Mouse (Mus musculus) forebrain, postnatal 0 days (tissue): ENCODE data around the gene Pard3. TPM values are rescaled to one million over a fixed set of nuclear protein-coding genes. Genes with fewer than 3 reads are reported as not detected.
A peak's percentile ranks its signal among the peaks of the same experiment; 100 is the strongest.

Experiments
- ATAC-seq: fragments of 200-750 bp; cut with Nextera tagmentation; 2 replicates; pipeline ENCODE4 v1.8.0; 2017; ENCODE audit warnings: mild to moderate bottlenecking, moderate library complexity
- DNase-seq: peaks from one replicate; pipeline ENCODE4 v3.0.0-alpha.2; 2015
- H3K27ac ChIP-seq: fragments of 300-500 bp; sonication (generic); 2 replicates; pipeline ENCODE4 v1.5.1; 2014; ENCODE audit warnings: low read depth, mild to moderate bottlenecking, antibody characterized with exemption, low read length, moderate library complexity, mixed read lengths
- H3K27me3 ChIP-seq: fragments of 300-500 bp; sonication (generic); 2 replicates; pipeline ENCODE4 v1.6.1; 2014; ENCODE audit warnings: mild to moderate bottlenecking, low read length, mixed read lengths; ENCODE audit not compliant: insufficient read depth
- H3K36me3 ChIP-seq: fragments of 300-500 bp; sonication (generic); 2 replicates; pipeline ENCODE4 v1.6.1; 2014; ENCODE audit warnings: mild to moderate bottlenecking, moderate library complexity; ENCODE audit not compliant: insufficient read depth
- H3K4me1 ChIP-seq: fragments of 300-500 bp; sonication (generic); 2 replicates; pipeline ENCODE4 v1.6.1; 2014; ENCODE audit warnings: antibody characterized with exemption; ENCODE audit not compliant: insufficient read depth
- H3K4me2 ChIP-seq: fragments of 300-500 bp; sonication (generic); 2 replicates; pipeline ENCODE4 v1.6.1; 2014; ENCODE audit warnings: low read depth, mild to moderate bottlenecking, moderate library complexity
- H3K4me3 ChIP-seq: fragments of 300-500 bp; sonication (generic); 2 replicates; pipeline ENCODE4 v1.5.1; 2014; ENCODE audit warnings: low read depth, low read length, mixed read lengths
- H3K9ac ChIP-seq: fragments of 300-500 bp; sonication (generic); 2 replicates; pipeline ENCODE4 v1.6.1; 2014; ENCODE audit warnings: mild to moderate bottlenecking
- H3K9me3 ChIP-seq: fragments of 300-500 bp; sonication (generic); 2 replicates; pipeline ENCODE4 v1.6.1; 2016; ENCODE audit warnings: low read length
- CTCF ChIP-seq: sonication (generic); IDR thresholded peaks from 2 replicates; pipeline ENCODE4 v1.5.1; 2016; ENCODE audit warnings: antibody characterized with exemption, control low read depth, low read depth
- WGBS: fragments of 180-500 bp; shearing (Covaris S2); extraction: QIAGEN DNeasy Blood & Tissue Kit; methylation state at CpG from one replicate; pipeline ENCODE4 v1.1.7; 2014; 5-methylcytosine and 5-hydroxymethylcytosine counted together
- polyA plus RNA-seq: library from polyadenylated mRNA; unstranded; fragments of >200 nt; fragmentation: Nextera tagmentation; extraction: Ambion mirVana; gene quantifications from 2 replicates; pipeline ENCODE4 v1.2.1, GENCODE M21; 2015
- total RNA-seq: library from RNA; depleted of rRNA; stranded (reverse); fragments of >200 nt; gene quantifications from 2 replicates; pipeline ENCODE4 v1.2.3, GENCODE M21; 2014

The Pard3 gene
- total and polyA plus RNA-seq, 2 experiments from 2014 or later, result 11.4 to 31.0 TPM

DNA sequence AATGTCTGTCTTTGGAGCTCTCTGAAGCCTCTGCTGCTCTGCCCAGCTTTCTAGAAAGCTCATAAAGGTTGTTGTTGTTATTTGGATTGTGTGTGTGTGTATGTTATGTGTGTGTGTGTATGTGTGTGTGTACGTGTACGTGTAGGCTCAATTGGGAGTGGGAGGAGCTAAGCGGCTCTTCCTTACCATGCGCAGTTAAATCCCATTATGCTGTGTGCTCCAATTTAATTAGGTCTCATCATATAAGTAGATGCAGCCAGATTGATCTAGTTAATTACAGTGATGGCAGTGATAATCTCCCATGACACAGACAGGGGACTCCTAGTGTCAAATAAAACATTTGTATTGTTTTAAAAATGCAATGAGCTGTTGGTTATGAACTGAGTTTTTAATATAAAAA lies 487.2 kb downstream of the Pard3 start:
- DNase-seq (no peak), ATAC-seq (no peak)
- no peaks in the 10 kb centered on the region for H3K9me3 ChIP-seq
- no peak overlapping the region for H3K4me2 ChIP-seq
- peaks cover 8% of the 10 kb centered on the region; the same call in 1 of the 2 replicates for H3K4me1 ChIP-seq
- no peaks in the 10 kb centered on the region for H3K36me3 ChIP-seq
- no peak overlapping the region for H3K4me3 ChIP-seq
- no peaks in the 10 kb centered on the region for H3K27me3 ChIP-seq
- no peak overlapping the region for H3K27ac ChIP-seq
- 42% methylated on average over 4 of the region's 4 CpGs for WGBS
- TF ChIP-seq CTCF, result no peak
- H3K9ac ChIP-seq, result no peak overlapping the region

DNA sequence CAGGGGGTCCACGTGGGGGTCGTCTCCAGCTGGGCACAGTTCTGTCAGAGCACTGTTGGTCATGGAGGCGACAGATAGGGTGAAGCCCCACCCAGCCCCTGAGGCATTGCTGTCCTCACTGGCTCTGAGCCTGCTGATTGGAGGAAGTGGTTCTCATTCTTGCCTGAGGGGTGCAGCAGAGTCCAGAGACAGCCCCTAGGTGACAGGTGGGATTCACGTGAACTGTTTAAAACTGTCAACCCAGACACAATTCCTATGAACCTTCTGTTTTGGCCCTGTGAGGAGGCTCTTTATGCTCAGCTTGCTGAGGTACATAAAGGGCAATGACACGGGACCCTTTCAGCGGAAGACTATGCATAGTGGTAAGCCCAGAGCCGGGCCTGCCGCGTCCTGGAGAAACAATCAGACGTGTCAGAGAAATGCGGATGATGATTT lies 488.5 kb downstream of the Pard3 start:
- Histone ChIP-seq H3K4me1 (peaks cover 8% of the 10 kb centered on the region; the same call in 1 of the 2 replicates), H3K27ac (peak overlapping the region; percentile 15; the same call in 1 of the 2 replicates), H3K4me2 (peak overlapping the region; percentile 38), H3K9me3 (no peaks in the 10 kb centered on the region), H3K9ac (no peak overlapping the region), H3K4me3 (no peak overlapping the region), H3K27me3 (no peaks in the 10 kb centered on the region), H3K36me3 (no peaks in the 10 kb centered on the region)
- 22% methylated on average over 11 of the region's 11 CpGs for WGBS
- ATAC-seq (peak; percentile 70), DNase-seq (peak; percentile 58)
- TF ChIP-seq CTCF, result peak; percentile 62

DNA sequence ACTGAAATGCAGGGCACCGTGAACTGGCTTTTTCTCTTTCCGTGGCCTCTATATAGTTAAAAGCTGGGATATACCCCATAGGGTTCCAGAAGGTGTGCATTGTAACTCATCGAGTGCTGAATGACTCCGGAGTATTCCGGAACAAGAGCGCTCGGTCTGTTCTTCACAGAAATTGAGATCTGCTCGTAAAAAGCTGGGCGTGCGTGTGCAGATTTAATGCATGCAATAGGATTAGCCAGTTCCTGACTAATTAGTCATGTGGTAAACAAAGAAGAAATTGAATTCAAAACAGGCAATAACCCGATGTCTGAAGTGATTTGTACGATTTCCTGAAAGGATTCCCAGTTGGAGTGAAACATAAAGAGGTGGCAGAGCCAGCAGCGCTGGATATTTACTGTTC lies 489.1 kb downstream of the Pard3 start:
- Histone ChIP-seq H3K9me3 (no peaks in the 10 kb centered on the region), H3K4me2 (peak overlapping the region; percentile 38), H3K27ac (peak overlapping the region; percentile 15), H3K36me3 (no peaks in the 10 kb centered on the region), H3K4me1 (peaks cover 8% of the 10 kb centered on the region; the same call in 1 of the 2 replicates), H3K27me3 (no peaks in the 10 kb centered on the region), H3K4me3 (no peak overlapping the region), H3K9ac (no peak overlapping the region)
- no peak for TF ChIP-seq CTCF
- peak; percentile 70 for DNase-seq
- peak; percentile 45; the same call in 1 of the 2 replicates for ATAC-seq
- 19% methylated on average over 13 of the region's 13 CpGs for WGBS

DNA sequence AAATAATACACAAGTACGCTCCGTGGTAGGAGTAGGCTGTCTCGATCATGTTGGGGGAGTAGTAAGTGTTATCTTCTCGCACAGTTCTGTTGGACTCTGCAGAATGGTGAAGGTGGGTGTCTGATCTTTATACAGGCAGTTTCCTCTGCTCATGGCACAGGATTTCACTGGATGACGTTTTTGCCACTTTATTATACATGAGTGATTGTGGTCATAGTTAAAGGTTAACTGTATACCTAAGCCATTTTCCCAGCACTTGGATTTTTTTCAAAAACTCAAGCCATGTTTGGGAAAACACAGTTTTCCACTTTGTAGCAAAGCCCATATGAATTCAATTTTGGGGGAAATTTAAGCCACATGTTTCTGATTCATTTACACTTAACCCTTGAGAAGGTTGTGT lies 489.9 kb downstream of the Pard3 start:
- no peaks in the 10 kb centered on the region for H3K36me3 ChIP-seq
- 53% methylated on average over 5 of the region's 5 CpGs for WGBS
- no peak overlapping the region for H3K4me3 ChIP-seq
- ATAC-seq (no peak), DNase-seq (no peak)
- no peaks in the 10 kb centered on the region for H3K27me3 ChIP-seq
- H3K4me1 ChIP-seq, result peaks cover 8% of the 10 kb centered on the region; the same call in 1 of the 2 replicates
- H3K27ac ChIP-seq, result no peak overlapping the region
- H3K4me2 ChIP-seq, result no peak overlapping the region
- no peaks in the 10 kb centered on the region for H3K9me3 ChIP-seq
- no peak for TF ChIP-seq CTCF
- H3K9ac ChIP-seq, result no peak overlapping the region

DNA sequence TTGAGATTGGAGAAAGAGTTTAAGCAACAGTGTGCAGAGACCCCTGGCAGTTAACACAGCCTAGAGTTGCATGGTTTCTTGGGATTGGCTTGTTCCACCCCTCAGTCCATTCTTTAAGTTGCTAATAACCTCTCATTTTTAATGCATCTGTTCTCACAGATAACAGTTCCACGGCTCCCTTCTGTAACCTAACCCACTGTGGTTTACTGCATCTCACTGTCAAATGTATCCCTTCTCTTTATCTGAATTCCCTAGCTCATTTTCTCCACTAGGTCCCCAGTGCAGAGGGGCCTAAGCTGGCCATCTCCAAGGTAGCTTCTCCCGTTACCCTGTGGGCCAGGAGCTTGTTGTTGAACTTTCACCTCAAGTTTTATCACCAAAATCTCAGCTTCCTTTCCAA lies 492.1 kb downstream of the Pard3 start:
- no peak for DNase-seq
- no peak overlapping the region for H3K4me2 ChIP-seq
- peaks cover 8% of the 10 kb centered on the region; the same call in 1 of the 2 replicates for H3K4me1 ChIP-seq
- H3K27ac ChIP-seq, result no peak overlapping the region
- H3K27me3 ChIP-seq, result no peaks in the 10 kb centered on the region
- no peak for TF ChIP-seq CTCF
- H3K9me3 ChIP-seq, result no peaks in the 10 kb centered on the region
- H3K9ac ChIP-seq, result no peak overlapping the region
- H3K36me3 ChIP-seq, result no peaks in the 10 kb centered on the region
- WGBS, result 85% methylated on average over 2 of the region's 2 CpGs
- H3K4me3 ChIP-seq, result no peak overlapping the region
- no peak for ATAC-seq

DNA sequence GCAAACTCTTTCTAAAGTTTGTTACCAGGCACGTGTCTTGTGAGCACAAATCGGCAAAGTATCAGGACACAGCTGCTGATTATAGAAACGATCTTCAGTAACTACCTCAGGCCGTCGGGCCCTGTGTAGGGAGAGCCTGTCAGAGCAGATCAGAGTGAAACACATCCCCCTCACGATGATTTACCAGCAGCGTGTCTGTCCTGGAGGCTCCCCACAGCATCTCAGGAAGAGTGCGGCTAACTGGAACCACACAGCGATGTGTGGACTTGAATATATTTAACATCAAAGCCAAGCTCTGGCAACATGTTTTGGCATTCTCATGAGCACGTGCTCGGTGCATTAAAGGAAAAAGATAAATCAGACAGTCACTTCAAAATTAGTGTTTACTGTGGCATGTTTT lies 493.3 kb downstream of the Pard3 start:
- Histone ChIP-seq H3K36me3 (no peaks in the 10 kb centered on the region), H3K4me1 (peaks cover 8% of the 10 kb centered on the region; the same call in 1 of the 2 replicates), H3K9me3 (no peaks in the 10 kb centered on the region), H3K27me3 (no peaks in the 10 kb centered on the region), H3K9ac (no peak overlapping the region), H3K4me3 (no peak overlapping the region), H3K27ac (no peak overlapping the region), H3K4me2 (no peak overlapping the region)
- no peak for TF ChIP-seq CTCF
- WGBS, result 30% methylated on average over 11 of the region's 11 CpGs
- DNase-seq (no peak), ATAC-seq (no peak)

DNA sequence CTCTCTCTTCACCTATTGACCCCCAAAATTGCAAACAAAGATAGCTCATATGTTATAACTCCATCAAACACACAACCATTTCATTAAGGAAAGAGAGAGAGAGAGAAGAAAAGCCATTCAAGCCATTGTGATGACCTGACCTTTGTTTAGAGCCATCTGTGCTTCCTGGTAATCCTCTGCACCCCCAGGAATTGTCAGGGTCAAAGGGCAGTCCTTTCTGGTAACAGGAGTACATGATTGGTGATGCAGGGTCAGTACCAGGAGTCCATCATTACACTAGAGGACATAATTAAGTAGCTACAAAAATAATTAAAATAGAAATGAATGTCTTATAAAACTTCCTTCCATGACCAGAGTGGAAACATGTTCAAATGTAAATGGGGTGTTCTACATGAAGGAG lies 493.9 kb downstream of the Pard3 start:
- Histone ChIP-seq H3K27ac (no peak overlapping the region), H3K4me1 (0 out of 2 replicates have a peak, but pooled peaks cover 3% of the 10 kb centered on the region), H3K9ac (no peak overlapping the region), H3K4me3 (no peak overlapping the region), H3K4me2 (no peak overlapping the region), H3K9me3 (no peaks in the 10 kb centered on the region), H3K36me3 (no peaks in the 10 kb centered on the region), H3K27me3 (no peaks in the 10 kb centered on the region)
- ATAC-seq (no peak), DNase-seq (no peak)
- TF ChIP-seq CTCF, result no peak
